Mouse (Mus musculus): ENCODE results near the gene Plxna1.

Gene Plxna1

GRCm38 (mm10) chr6:89362281-89363106 is at the start of gene Plxna1:
TSS of gene Plxna1 (minus strand) at chr6:89362620.
- DNase-seq (ENCODE audit: low spot score): peak; percentile 27

GRCm38 (mm10) chr6:89409041-89409440 is 46.6 kb upstream of the Plxna1 start:
- no peak for DNase-seq (ENCODE audit: low spot score)

GRCm38 (mm10) chr6:89408259-89408658 is 45.8 kb upstream of the Plxna1 start:
- DNase-seq (ENCODE audit: low spot score): no peak

- no peak for DNase-seq (ENCODE audit: low spot score)
These were observed 44.9 kb upstream of the Plxna1 start for GRCm38 (mm10) chr6:89407247-89407889.

- no peak for DNase-seq (ENCODE audit: low spot score)
These were observed 42.5 kb upstream of the Plxna1 start for GRCm38 (mm10) chr6:89404964-89405363.

- no peak for DNase-seq (ENCODE audit: low spot score)
These were observed 41.1 kb upstream of the Plxna1 start for GRCm38 (mm10) chr6:89403257-89404225.

GRCm38 (mm10) chr6:89402406-89402805 is 40.0 kb upstream of the Plxna1 start:
- DNase-seq (ENCODE audit: low spot score): no peak

- DNase-seq (ENCODE audit: low spot score): no peak
These were observed 37.1 kb upstream of the Plxna1 start for GRCm38 (mm10) chr6:89399564-89399963.

- no peak for DNase-seq (ENCODE audit: low spot score)
These were observed 35.5 kb upstream of the Plxna1 start for GRCm38 (mm10) chr6:89397919-89398318.

GRCm38 (mm10) chr6:89393820-89394219 is 31.4 kb upstream of the Plxna1 start:
- no peak for DNase-seq (ENCODE audit: low spot score)

GRCm38 (mm10) chr6:89392213-89392612 is 29.8 kb upstream of the Plxna1 start:
- no peak for DNase-seq (ENCODE audit: low spot score)

GRCm38 (mm10) chr6:89389771-89390170 is 27.4 kb upstream of the Plxna1 start:
- no peak for DNase-seq (ENCODE audit: low spot score)

- DNase-seq (ENCODE audit: low spot score): no peak
These were observed 24.5 kb upstream of the Plxna1 start for GRCm38 (mm10) chr6:89386956-89387355.

- no peak for DNase-seq (ENCODE audit: low spot score)
These were observed 22.3 kb upstream of the Plxna1 start for GRCm38 (mm10) chr6:89384699-89385098.

- no peak for DNase-seq (ENCODE audit: low spot score)
These were observed 19.4 kb upstream of the Plxna1 start for GRCm38 (mm10) chr6:89381851-89382250.

GRCm38 (mm10) chr6:89381172-89381571 is 18.8 kb upstream of the Plxna1 start:
- DNase-seq (ENCODE audit: low spot score): no peak

GRCm38 (mm10) chr6:89380751-89381150 is 18.3 kb upstream of the Plxna1 start:
- no peak for DNase-seq (ENCODE audit: low spot score)

GRCm38 (mm10) chr6:89378264-89378663 is 15.8 kb upstream of the Plxna1 start:
- DNase-seq (ENCODE audit: low spot score): no peak

GRCm38 (mm10) chr6:89368812-89369211 is 6.4 kb upstream of the Plxna1 start:
- no peak for DNase-seq (ENCODE audit: low spot score)

- DNase-seq (ENCODE audit: low spot score): no peak
These were observed 1.9 kb upstream of the Plxna1 start for GRCm38 (mm10) chr6:89364342-89364741.

- no peak for DNase-seq (ENCODE audit: low spot score)
These were observed 659 bp upstream of the Plxna1 start for GRCm38 (mm10) chr6:89363107-89363451.
